9 mouse cellular contexts compared by ENCODE assay signal in the genomic region with DNA sequence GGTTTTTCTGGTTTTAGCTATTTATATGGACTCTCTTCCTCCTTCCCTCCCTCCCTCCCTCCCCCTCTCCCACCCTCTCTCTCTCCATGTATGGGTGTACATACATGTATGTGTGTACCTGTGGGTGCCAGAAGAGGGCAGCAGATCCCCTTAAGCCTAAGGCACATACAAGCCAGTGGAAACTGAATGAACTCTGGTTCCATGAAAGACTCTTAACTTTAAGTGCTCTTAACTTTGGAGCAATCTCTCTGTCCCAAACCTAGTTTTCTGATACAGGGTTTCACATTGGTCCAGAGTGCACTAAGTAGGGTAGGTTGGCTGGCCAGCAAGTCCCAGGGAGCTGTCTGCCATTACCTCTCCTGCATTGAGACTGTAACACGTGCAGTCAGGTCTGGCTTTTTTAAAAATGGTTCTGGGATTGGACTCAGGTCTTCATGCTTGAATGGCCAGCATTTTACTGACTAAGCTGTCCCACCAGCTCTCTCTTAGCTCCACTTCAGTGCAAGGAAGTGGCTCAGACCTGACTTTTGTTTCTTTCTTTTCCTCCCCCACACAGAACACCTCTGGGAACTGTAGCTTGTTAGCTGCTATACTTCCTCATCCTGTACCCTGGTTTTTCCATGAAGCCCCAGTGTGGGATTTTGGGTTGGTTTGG. TPM values are rescaled to one million over a fixed set of nuclear protein-coding genes. Genes with fewer than 3 reads are reported as not detected.
DNase-seq lines count a peak whose midpoint lies in the region; ATAC-seq and TF ChIP-seq lines count a peak whose summit lies in the region.
"Had no signal": no experiment of that assay in that cellular context is flagged by ENCODE, and none has a peak within 500 bp of the region (broad histone marks: within the 10 kb centered on the region; RNA-seq: fewer than 3 reads in every experiment).

No protein-coding gene starts in this region.

- no peak for TF ChIP-seq POLR2A in CH12.LX (IDR thresholded peaks at IDR 0.05; ENCODE audit: low read depth, low read length)

- 86% methylated on average over 1 of the region's 1 CpGs for WGBS in forebrain, embryonic 10.5 days
- WGBS in forebrain, embryonic 12.5 days = 94% methylated on average over 1 of the region's 1 CpGs
- 86% methylated on average over 1 of the region's 1 CpGs for WGBS in kidney, postnatal 0 days

- in situ Hi-C loops in CH12.LX (cut with MboI; ENCODE audit: low pct_ligation_motif_present, low pct_unique_long_range_greater_than_20kb, low sequenced_read_pairs) = loop anchor here (5.0 kb wide), 1 partner anchor 44 kb away; no protein-coding TSS in a partner anchor

- H3K9me3 ChIP-seq in forebrain, embryonic 10.5 days = peaks cover 6% of the 10 kb centered on the region; the same call in 1 of the 2 replicates
- H3K9me3 ChIP-seq in forebrain, embryonic 12.5 days = no peaks in the 10 kb centered on the region
- peaks cover 3% of the 10 kb centered on the region for H3K9me3 ChIP-seq in CH12.LX (replicated peaks; ENCODE audit: low read length)
- no peaks in the 10 kb centered on the region for H3K9me3 ChIP-seq in kidney, postnatal 0 days (replicated peaks; ENCODE audit: low read length)

- H3K4me2 ChIP-seq in forebrain, embryonic 12.5 days = no peak overlapping the region
- no peak overlapping the region for H3K4me2 ChIP-seq in CH12.LX (ENCODE audit: insufficient read depth, low read depth, poor library complexity, severe bottlenecking)
- H3K4me2 ChIP-seq in kidney, postnatal 0 days (ENCODE audit: low read length) = no peak overlapping the region

- dilution Hi-C loops in CH12.LX (cut with MboI; ENCODE audit: extremely low pct_ligation_motif_present, extremely low pct_unique_long_range_greater_than_20kb, low sequenced_read_pairs) = no loop called here

- no peak overlapping the region for H3K9ac ChIP-seq in forebrain, embryonic 12.5 days
- no peak overlapping the region for H3K9ac ChIP-seq in CH12.LX (ENCODE audit: insufficient read depth, low read depth)
- H3K9ac ChIP-seq in kidney, postnatal 0 days (ENCODE audit: low read depth, low read length) = no peak overlapping the region

- peak; percentile 28 for DNase-seq in forebrain, embryonic 10.5 days (ENCODE audit: extremely low spot score, low spot score)
- peak; percentile 89 for DNase-seq in CH12.LX (ENCODE audit: extremely low read depth)
- DNase-seq in c-Kit-positive CD71-positive TER-119-negative erythroid progenitor cells, embryonic 14.5 days (ENCODE audit: low read depth) = peak; percentile 34
- peak; percentile 21 to 40 for DNase-seq in frontal cortex, postnatal 14 days (ENCODE audit: low spot score in 2 of 2)
- peak; percentile 83 for DNase-seq in kidney, postnatal 0 days (ENCODE audit: low spot score)
- DNase-seq in lung, postnatal 10 days = peak; percentile 84
- DNase-seq in spleen, postnatal 36 days (ENCODE audit: low spot score in 2 of 2) = peak; percentile 61 to 65

- no peak overlapping the region for H3K4me3 ChIP-seq in forebrain, embryonic 10.5 days
- H3K4me3 ChIP-seq in forebrain, embryonic 12.5 days (replicated peaks) = no peak overlapping the region
- H3K4me3 ChIP-seq in CH12.LX (replicated peaks in 1 of 3; ENCODE audit: low read depth in 2 of 3, low read length in 2 of 3, poor library complexity in 1 of 3) = no peak overlapping the region
- H3K4me3 ChIP-seq in kidney, postnatal 0 days (replicated peaks; ENCODE audit: low read depth, low read length) = no peak overlapping the region

- TF ChIP-seq RAD21 in CH12.LX (IDR thresholded peaks at IDR 0.05; ENCODE audit: low read depth, low read length) = peak; percentile 82

- peak; percentile 37 to 85; a peak in 3 of 4 replicates for TF ChIP-seq CTCF in CH12.LX (conservative IDR thresholded peaks at IDR 0.05 in 1 of 2, IDR thresholded peaks at IDR 0.05 in 1 of 2; ENCODE audit: low read depth in 2 of 2, low read length in 2 of 2)
- TF ChIP-seq CTCF in kidney, postnatal 0 days (IDR thresholded peaks at IDR 0.05; ENCODE audit: low read depth) = peak; percentile 77

- no peaks in the 10 kb centered on the region for H3K27me3 ChIP-seq in forebrain, embryonic 10.5 days (ENCODE audit: poor library complexity, severe bottlenecking)
- H3K27me3 ChIP-seq in forebrain, embryonic 12.5 days = no peaks in the 10 kb centered on the region
- no peaks in the 10 kb centered on the region for H3K27me3 ChIP-seq in CH12.LX (replicated peaks)
- no peaks in the 10 kb centered on the region for H3K27me3 ChIP-seq in kidney, postnatal 0 days (ENCODE audit: insufficient read depth, low read length)

- H3K36me3 ChIP-seq in forebrain, embryonic 10.5 days (replicated peaks) = no peaks in the 10 kb centered on the region
- no peaks in the 10 kb centered on the region for H3K36me3 ChIP-seq in forebrain, embryonic 12.5 days (replicated peaks)
- no peaks in the 10 kb centered on the region for H3K36me3 ChIP-seq in CH12.LX (replicated peaks in 1 of 2; ENCODE audit: control insufficient read depth in 1 of 2, insufficient read depth in 1 of 2, low read length in 1 of 2)
- no peaks in the 10 kb centered on the region for H3K36me3 ChIP-seq in kidney, postnatal 0 days (ENCODE audit: insufficient read depth, low read length)

- H3K4me1 ChIP-seq in forebrain, embryonic 10.5 days = no peaks in the 10 kb centered on the region
- H3K4me1 ChIP-seq in forebrain, embryonic 12.5 days = no peaks in the 10 kb centered on the region
- H3K4me1 ChIP-seq in CH12.LX (ENCODE audit: control insufficient read depth in 1 of 2, insufficient read depth in 2 of 2) = peaks cover 5 to 18% of the 10 kb centered on the region in 2 experiments; a peak in 3 of 4 replicates
- no peaks in the 10 kb centered on the region for H3K4me1 ChIP-seq in kidney, postnatal 0 days (replicated peaks; ENCODE audit: insufficient read depth, low read length)

- H3K27ac ChIP-seq in forebrain, embryonic 10.5 days = no peak overlapping the region
- no peak overlapping the region for H3K27ac ChIP-seq in forebrain, embryonic 12.5 days
- H3K27ac ChIP-seq in CH12.LX (ENCODE audit: insufficient read depth, low read depth) = no peak overlapping the region
- peak overlapping the region; percentile 80; the same call in 1 of the 2 replicates for H3K27ac ChIP-seq in kidney, postnatal 0 days

- no peak for TF ChIP-seq EP300 in CH12.LX (IDR thresholded peaks at IDR 0.05; ENCODE audit: low read length)

- H3K79me2 ChIP-seq in CH12.LX (replicated peaks; ENCODE audit: control insufficient read depth, extremely low read depth, insufficient read depth, poor library complexity, severe bottlenecking) = no peaks in the 10 kb centered on the region

- ATAC-seq in forebrain, embryonic 12.5 days (ENCODE audit: low FRiP score) = no peak
- ATAC-seq in kidney, postnatal 0 days (replicated peaks; ENCODE audit: low FRiP score, low read depth) = peak; percentile 88

TF ChIP-seq in CH12.LX, 34 proteins besides CTCF, POLR2A, EP300 and RAD21 (continues in another document):
- TF ChIP-seq RCOR1 (conservative IDR thresholded peaks at IDR 0.05; ENCODE audit: low read depth, low read length) = no peak
- TF ChIP-seq BHLHE40 (IDR thresholded peaks at IDR 0.05; ENCODE audit: low read depth, low read length) = peak; percentile 37; the same call in 1 of the 2 replicates
- no peak for TF ChIP-seq NELFE (IDR thresholded peaks at IDR 0.05; ENCODE audit: low read depth, low read length)
- TF ChIP-seq ETS1 (conservative IDR thresholded peaks at IDR 0.05; ENCODE audit: low read depth, low read length) = no peak
- no peak for TF ChIP-seq KAT2A (IDR thresholded peaks at IDR 0.05; ENCODE audit: insufficient replicate concordance, low read length)
- TF ChIP-seq ELF1 (IDR thresholded peaks at IDR 0.05; ENCODE audit: low read depth, low read length) = no peak
- peak; percentile 81 for TF ChIP-seq MAZ (IDR thresholded peaks at IDR 0.05; ENCODE audit: low read depth, low read length)
- TF ChIP-seq JUND (conservative IDR thresholded peaks at IDR 0.05; ENCODE audit: low read depth, low read length) = no peak
- no peak for TF ChIP-seq PAX5 (IDR thresholded peaks at IDR 0.05; ENCODE audit: low read length)
- TF ChIP-seq CHD1 (IDR thresholded peaks at IDR 0.05; ENCODE audit: low read depth, low read length) = no peak
- TF ChIP-seq E2F4 (IDR thresholded peaks at IDR 0.05; ENCODE audit: insufficient replicate concordance, low read depth, low read length) = no peak
- TF ChIP-seq ZC3H11A (IDR thresholded peaks at IDR 0.05; ENCODE audit: low read depth, low read length) = 0 out of 2 replicates have a peak, but pooled peaks have one; percentile 3
- TF ChIP-seq JUN (IDR thresholded peaks at IDR 0.05; ENCODE audit: insufficient read depth, low read depth, low read length) = no peak
- TF ChIP-seq MAFK (IDR thresholded peaks at IDR 0.05; ENCODE audit: insufficient replicate concordance, low read length) = no peak
- no peak for TF ChIP-seq ZKSCAN1 (IDR thresholded peaks at IDR 0.05; ENCODE audit: borderline replicate concordance, low read depth, low read length)
- no peak for TF ChIP-seq POLR2AphosphoS2 (IDR thresholded peaks at IDR 0.05; ENCODE audit: low read depth, low read length)
- no peak for TF ChIP-seq MYC (IDR thresholded peaks at IDR 0.05; ENCODE audit: low read depth, low read length)
- TF ChIP-seq TCF12 (IDR thresholded peaks at IDR 0.05; ENCODE audit: low read depth, low read length) = no peak
- TF ChIP-seq UBTF (IDR thresholded peaks at IDR 0.05; ENCODE audit: low read depth, low read length) = no peak

RNA-seq across cellular contexts. Expression of gene Akap1, which starts 44.3 kb away (rescaled TPM):
- polyA plus RNA-seq in forebrain, embryonic 10.5 days (2016; fragmentation: Nextera tagmentation; extraction: Ambion mirVana) = 16.6 and 19.2 TPM in 2 replicates
- 20.9 and 23.3 TPM in 2 replicates for polyA plus RNA-seq in forebrain, embryonic 12.5 days (2016; fragmentation: Nextera tagmentation; extraction: Ambion mirVana)
- total RNA-seq in CH12.LX (2012; rRNA removed) (46.4 and 57.6 TPM in 2 replicates), CH12.LX (2014; rRNA removed) (47.5 and 51.6 TPM in 2 replicates)
- 53.4 and 54.8 TPM in 2 replicates for polyA plus RNA-seq in CH12.LX (2012; ENCODE audit: insufficient read length, low read depth)
- 16.9 and 17.5 TPM in 2 replicates for polyA plus RNA-seq in kidney, postnatal 0 days (2015; fragmentation: Nextera tagmentation; extraction: Ambion mirVana)

RNA-seq across cellular contexts. Expression of gene Scpep1, which starts 46.6 kb away (rescaled TPM):
- polyA plus RNA-seq in forebrain, embryonic 10.5 days (2016; fragmentation: Nextera tagmentation; extraction: Ambion mirVana) = 72.7 and 76.2 TPM in 2 replicates
- polyA plus RNA-seq in forebrain, embryonic 12.5 days (2016; fragmentation: Nextera tagmentation; extraction: Ambion mirVana) = 47.3 and 49.7 TPM in 2 replicates
- total RNA-seq in CH12.LX (2012; rRNA removed) (98.9 and 121 TPM in 2 replicates), CH12.LX (2014; rRNA removed) (84.5 and 101 TPM in 2 replicates)
- polyA plus RNA-seq in CH12.LX (2012; ENCODE audit: insufficient read length, low read depth) = 202 and 210 TPM in 2 replicates
- 149 and 169 TPM in 2 replicates for polyA plus RNA-seq in kidney, postnatal 0 days (2015; fragmentation: Nextera tagmentation; extraction: Ambion mirVana)

RNA-seq across cellular contexts. Expression of gene Elobl, which starts 58.0 kb away (rescaled TPM):
- polyA plus RNA-seq in forebrain, embryonic 10.5 days (2016; fragmentation: Nextera tagmentation; extraction: Ambion mirVana) = not detected in 2 replicates
- polyA plus RNA-seq in forebrain, embryonic 12.5 days (2016; fragmentation: Nextera tagmentation; extraction: Ambion mirVana) = not detected in 2 replicates
- total RNA-seq in CH12.LX (2012; rRNA removed) (not detected in 2 replicates), CH12.LX (2014; rRNA removed) (not detected in 2 replicates)
- polyA plus RNA-seq in CH12.LX (2012; ENCODE audit: insufficient read length, low read depth) = not detected in 2 replicates
- not detected in 2 replicates for polyA plus RNA-seq in kidney, postnatal 0 days (2015; fragmentation: Nextera tagmentation; extraction: Ambion mirVana)
- total RNA-seq: left cerebral cortex, postnatal 10 days had no signal

Comparison
In these comparisons a context has a peak if more than half of its experiments do, and no peak if none do; other contexts are left out.
1. DNase-seq: peak in every context shown above with its lines; median percentile 89 in CH12.LX; 84 in lung, postnatal 10 days; 83 in kidney, postnatal 0 days; 63 in spleen, postnatal 36 days; 34 in c-Kit-positive CD71-positive TER-119-negative erythroid progenitor cells, embryonic 14.5 days; 30 in frontal cortex, postnatal 14 days; 28 in forebrain, embryonic 10.5 days.